Mouse (Mus musculus) olfactory bulb, adult 2 months (tissue): Measurements from ENCODE around the gene Pan2. TPM values are rescaled to one million over a fixed set of nuclear protein-coding genes. Genes with fewer than 3 reads are reported as not detected.
"Not testable (repeated sequence)": the region's sequence is repeated elsewhere in the genome, so short reads cannot be mapped to it uniquely, and the experiment has no call there.

Source experiments
- H3K27ac ChIP-seq: fragments of 200-500 bp; 2 replicates; pipeline ENCODE4 v1.5.1; 2012; ENCODE audit warnings: low read depth, low read length; ENCODE audit not compliant: insufficient read depth
- H3K4me1 ChIP-seq: fragments of 200-500 bp; 2 replicates; pipeline ENCODE4 v1.6.1; 2012; ENCODE audit warnings: low read length; ENCODE audit not compliant: control insufficient read depth, insufficient read depth
- H3K4me3 ChIP-seq: fragments of 200-500 bp; 2 replicates; pipeline ENCODE4 v1.5.1; 2012; ENCODE audit warnings: mild to moderate bottlenecking, low read depth, low read length, moderate library complexity; ENCODE audit not compliant: insufficient read depth
- CTCF ChIP-seq: fragments of 200-500 bp; IDR thresholded peaks from 2 replicates; pipeline ENCODE4 v1.5.1; 2012; ENCODE audit warnings: low read depth, mild to moderate bottlenecking, low read length, moderate library complexity; ENCODE audit not compliant: insufficient read depth
- POLR2A ChIP-seq: fragments of 200-500 bp; IDR thresholded peaks from 2 replicates; pipeline ENCODE4 v1.6.1; 2012; ENCODE audit warnings: mild to moderate bottlenecking, low read depth, low read length, moderate library complexity; ENCODE audit not compliant: insufficient read depth
- WGBS: fragments of 180-500 bp; shearing (Covaris S2); methylation state at CpG from one replicate; pipeline ENCODE4 v1.1.7; 2018; 5-methylcytosine and 5-hydroxymethylcytosine counted together
- polyA plus RNA-seq: library from polyadenylated mRNA; stranded (reverse); fragments of >200 nt; gene quantifications from 2 replicates; pipeline ENCODE4 v1.2.4, GENCODE M21; 2012; ENCODE audit warnings: low replicate concordance; ENCODE audit not compliant: missing spikeins, insufficient read depth, insufficient read length

Gene Pan2
- polyA plus RNA-seq, 1 experiment = not detected

- H3K4me3 ChIP-seq = no peak overlapping the region
- no peak overlapping the region for H3K27ac ChIP-seq
- H3K4me1 ChIP-seq = no peaks in the 10 kb centered on the region
- TF ChIP-seq POLR2A = no peak
- TF ChIP-seq CTCF = no peak
- 76% methylated on average over 6 of the region's 6 CpGs for WGBS
These were observed 39.5 kb upstream of the Pan2 start for GRCm38 (mm10) chr10:128263393-128264310.

DNA sequence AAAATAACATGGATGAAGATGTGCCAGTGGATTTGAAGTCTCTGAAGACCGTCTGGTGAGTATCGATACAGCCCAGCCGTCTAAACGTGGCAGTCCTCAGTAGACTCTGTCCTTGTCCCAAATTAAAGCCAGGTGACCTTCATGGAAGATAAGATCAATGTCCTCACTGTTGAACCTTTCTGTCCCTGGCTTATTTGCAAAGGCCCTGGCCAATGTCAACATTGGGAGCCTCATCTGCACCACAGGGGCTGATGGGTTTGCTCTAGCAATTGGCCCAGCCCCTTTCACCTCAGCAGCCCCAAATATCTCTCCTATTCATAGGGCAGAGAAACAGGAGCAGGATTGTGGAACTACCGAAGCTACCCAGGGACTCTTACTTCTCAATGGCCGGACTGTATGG lies 34.8 kb upstream of the Pan2 start, which contains the start of gene Apof:
Apof (plus strand) TSS at position 301 of the 400 bp plus-strand sequence.
- TF ChIP-seq POLR2A = no peak
- no peak for TF ChIP-seq CTCF
- H3K4me3 ChIP-seq = no peak within 1 kb of the TSS
- no peak within 1 kb of the TSS for H3K27ac ChIP-seq
- H3K4me1 ChIP-seq = peaks cover 6% of the 10 kb centered on the region
- 88% methylated on average over 6 of the region's 6 CpGs for WGBS

- Histone ChIP-seq H3K27ac (no peak overlapping the region), H3K4me3 (no peak overlapping the region), H3K4me1 (peaks cover 6% of the 10 kb centered on the region)
- TF ChIP-seq POLR2A (no peak), CTCF (no peak)
- 91% methylated on average over 16 of the region's 16 CpGs for WGBS
These were observed 33.8 kb upstream of the Pan2 start for GRCm38 (mm10) chr10:128269206-128269910.

DNA sequence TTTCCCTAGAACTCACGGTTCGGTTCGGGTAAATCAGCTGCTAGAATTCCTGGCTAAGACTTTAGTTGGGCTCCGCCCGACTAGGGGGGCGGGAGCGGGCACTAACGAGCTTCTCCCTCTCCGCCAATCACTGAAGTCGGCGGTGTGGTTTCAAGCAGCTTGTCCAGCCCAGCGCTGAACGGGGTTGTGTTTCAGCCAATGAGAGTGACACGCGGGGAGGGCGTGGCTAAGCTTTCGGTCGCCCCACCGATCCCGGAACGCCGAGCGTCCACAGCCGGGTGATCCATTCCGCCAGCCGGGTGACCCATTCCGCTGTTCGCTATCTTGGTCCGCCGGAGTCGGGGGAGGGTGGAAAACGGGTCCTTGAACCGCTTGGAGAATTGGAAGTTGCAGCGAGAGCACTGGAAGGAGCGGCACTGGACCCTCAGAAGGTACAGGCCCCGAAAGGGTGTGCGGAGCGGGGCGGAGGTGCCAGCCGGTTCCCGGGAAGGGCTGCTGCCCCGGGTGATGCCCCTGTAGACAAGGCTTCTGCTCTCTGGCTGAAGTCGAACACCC lies 32.8 kb upstream of the Pan2 start, which contains the start of gene Stat2:
Stat2 (plus strand) TSS at position 273 of the 555 bp plus-strand sequence.
- Histone ChIP-seq H3K4me1 (peaks cover 6% of the 10 kb centered on the region), H3K27ac (peak within 1 kb of the TSS; percentile 37), H3K4me3 (peak within 1 kb of the TSS; percentile 81)
- 0% methylated on average over 43 of the region's 43 CpGs for WGBS
- TF ChIP-seq CTCF = peak; percentile 22; the same call in 1 of the 2 replicates
- TF ChIP-seq POLR2A = peak; percentile 93

DNA sequence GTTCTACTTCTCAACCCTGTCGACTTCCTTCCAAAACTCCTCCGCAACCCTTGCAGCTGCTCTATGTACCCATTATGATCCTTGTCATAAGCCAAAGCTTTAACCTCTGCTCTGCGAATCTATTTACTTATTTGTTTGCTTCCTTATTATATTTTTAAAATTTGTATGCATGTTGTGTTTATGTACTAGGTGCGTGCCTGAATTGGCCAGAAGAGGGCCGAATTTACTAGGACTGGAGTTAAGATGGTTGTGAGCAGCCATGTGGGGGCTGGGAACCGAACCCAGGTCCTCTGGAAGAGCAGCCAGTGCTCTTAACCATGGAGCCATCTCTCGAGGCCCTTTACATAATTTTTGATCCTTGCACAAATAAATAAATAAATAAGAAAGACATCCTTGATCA lies 32.3 kb upstream of the Pan2 start:
- TF ChIP-seq POLR2A = no peak
- TF ChIP-seq CTCF = no peak
- peak overlapping the region; percentile 81 for H3K4me3 ChIP-seq
- peaks cover 6% of the 10 kb centered on the region for H3K4me1 ChIP-seq
- 32% methylated on average over 7 of the region's 7 CpGs for WGBS
- peak overlapping the region; percentile 36; the same call in 1 of the 2 replicates for H3K27ac ChIP-seq

GRCm38 (mm10) chr10:128271883-128272282 lies 31.3 kb upstream of the Pan2 start:
- TF ChIP-seq POLR2A (no peak), CTCF (no peak)
- Histone ChIP-seq H3K4me3 (no peak overlapping the region), H3K4me1 (peaks cover 6% of the 10 kb centered on the region), H3K27ac (no peak overlapping the region)
- 59% methylated on average over 2 of the region's 2 CpGs for WGBS

GRCm38 (mm10) chr10:128272819-128273439 lies 30.2 kb upstream of the Pan2 start:
- not testable (repeated sequence) for H3K4me3 ChIP-seq, H3K4me1 ChIP-seq, H3K27ac ChIP-seq
- WGBS = 79% methylated on average over 7 of the region's 7 CpGs

DNA sequence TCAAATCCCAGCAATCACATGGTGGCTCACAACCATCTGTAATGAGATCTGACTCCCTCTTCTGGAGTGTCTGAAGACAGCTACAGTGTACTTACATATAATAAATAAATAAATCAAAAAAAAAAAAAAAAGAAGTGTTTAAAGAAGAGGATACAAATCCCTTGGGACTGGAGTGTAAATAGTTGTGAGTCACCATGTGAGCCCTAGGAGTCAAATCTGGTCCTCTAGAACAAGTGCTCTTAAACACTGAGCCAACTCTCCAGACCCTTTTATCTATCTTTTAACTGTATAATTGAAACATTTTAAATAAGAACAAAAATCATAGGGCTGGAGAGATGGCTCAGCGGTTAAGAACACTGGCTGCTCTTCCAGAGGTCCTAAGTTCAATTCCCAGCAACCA lies 27.8 kb upstream of the Pan2 start:
- H3K4me1 ChIP-seq, H3K27ac ChIP-seq, H3K4me3 ChIP-seq: not testable (repeated sequence)
- 89% methylated on average over 1 of the region's 1 CpGs for WGBS

- WGBS = 65% methylated on average over 6 of the region's 6 CpGs
- no peak overlapping the region for H3K27ac ChIP-seq
These were observed 25.0 kb upstream of the Pan2 start for GRCm38 (mm10) chr10:128278158-128278557.

More at GRCm38 (mm10) chr10:128278158-128278557, 25.0 kb upstream of the Pan2 start:
- TF ChIP-seq POLR2A = no peak
- no peak for TF ChIP-seq CTCF
- Histone ChIP-seq H3K4me3 (no peak overlapping the region), H3K4me1 (no peaks in the 10 kb centered on the region)
